Mouse (Mus musculus) adrenal gland, adult 8-10 months (tissue): ENCODE data around the gene Cbl. TPM values are rescaled to one million over a fixed set of nuclear protein-coding genes. Genes with fewer than 3 reads are reported as not detected.

Experiments
- DNase-seq: peaks from one replicate; pipeline ENCODE4 v3.0.0; 2022
- total RNA-seq, 4 experiments: library from RNA; stranded (reverse); gene quantifications; 2 replicates each; pipeline ENCODE4 v1.2.4; 2022

Gene Cbl
- total RNA-seq, 4 experiments from 2014 or later = 30.4 to 52.9 (median 40.1) TPM

GRCm38 (mm10) chr9:44101490-44101889, 132.4 kb downstream of the Cbl start, which contains the start of gene Mfrp:
Gene Mfrp, plus strand, starts transcription at chr9:44101729.
- DNase-seq = no peak

GRCm38 (mm10) chr9:44096536-44096935, 137.3 kb downstream of the Cbl start:
- DNase-seq = no peak

GRCm38 (mm10) chr9:44095781-44096180, 138.1 kb downstream of the Cbl start:
- no peak for DNase-seq

GRCm38 (mm10) chr9:44094737-44095136, 139.1 kb downstream of the Cbl start:
- no peak for DNase-seq

GRCm38 (mm10) chr9:44093612-44094503, 140.0 kb downstream of the Cbl start:
- no peak for DNase-seq

Other genes starting within 250 kb of the Cbl start
- 10 to 100 TPM; 46.5 to 54.9 (median 48.0) TPM for gene Thy1, start 190.7 kb downstream of the Cbl start, total RNA-seq
- 10 to 100 TPM; 39.1 to 77.6 (median 51.7) TPM for gene Usp2, start 167.0 kb downstream of the Cbl start, total RNA-seq
- under 1 TPM in 2 of 4 experiments, not detected in 2; 0.10 to 0.31 TPM for gene Mfrp, start 132.3 kb downstream of the Cbl start, total RNA-seq
- 10 to 100 TPM; 13.7 to 22.0 (median 18.7) TPM for gene C1qtnf5, start 126.8 kb downstream of the Cbl start, total RNA-seq
- 1 to 10 TPM in 1 of 4 experiments, under 1 TPM in 3; 0.20 to 1.1 (median 0.93) TPM for gene Gm49380, start 120.5 kb downstream of the Cbl start, total RNA-seq
- gene Rnf26, start 120.5 kb downstream of the Cbl start, total RNA-seq = 10 to 100 TPM; 29.8 to 36.7 (median 31.5) TPM
- 10 to 100 TPM; 21.4 to 70.9 (median 38.2) TPM for gene Mcam, start 99.6 kb downstream of the Cbl start, total RNA-seq
- gene Ccdc153, start 6.6 kb upstream of the Cbl start, total RNA-seq = 10 to 100 TPM in 2 of 4 experiments, 1 to 10 TPM in 2; 3.9 to 18.0 (median 7.9) TPM
- gene Pdzd3, start 17.4 kb upstream of the Cbl start, total RNA-seq = under 1 TPM in 3 of 4 experiments, not detected in 1; 0.24 to 0.27 (median 0.25) TPM
- gene Nlrx1, start 34.5 kb upstream of the Cbl start, total RNA-seq = 10 to 100 TPM; 27.6 to 41.8 (median 34.2) TPM
- 10 to 100 TPM; 39.3 to 51.3 (median 42.1) TPM for gene Abcg4, start 54.6 kb upstream of the Cbl start, total RNA-seq
- 10 to 100 TPM; 20.3 to 44.4 (median 31.8) TPM for gene Hinfp, start 71.6 kb upstream of the Cbl start, total RNA-seq
- 10 to 100 TPM; 42.6 to 60.5 (median 49.9) TPM for gene C2cd2l, start 86.2 kb upstream of the Cbl start, total RNA-seq
- gene Dpagt1, start 92.0 kb upstream of the Cbl start, total RNA-seq = 10 to 100 TPM; 31.4 to 37.0 (median 34.8) TPM
- 10 to 100 TPM; 25.9 to 44.6 (median 31.7) TPM for gene H2afx, start 100.6 kb upstream of the Cbl start, total RNA-seq
- gene Hmbs, start 110.2 kb upstream of the Cbl start, total RNA-seq = 100 to 1,000 TPM in 2 of 4 experiments, 10 to 100 TPM in 2; 82.8 to 122 (median 96.8) TPM
- 10 to 100 TPM; 78.0 to 91.8 (median 85.8) TPM for gene Vps11, start 127.6 kb upstream of the Cbl start, total RNA-seq
- 100 to 1,000 TPM; 199 to 239 (median 228) TPM for gene Hyou1, start 145.4 kb upstream of the Cbl start, total RNA-seq
- gene Slc37a4, start 162.8 kb upstream of the Cbl start, total RNA-seq = 10 to 100 TPM; 18.2 to 27.8 (median 23.5) TPM
- gene Rps25, start 173.1 kb upstream of the Cbl start, total RNA-seq = 1,000 to 10,000 TPM; 1,115 to 1,314 (median 1,244) TPM
- 100 to 1,000 TPM in 2 of 4 experiments, 10 to 100 TPM in 2; 86.0 to 116 (median 98.3) TPM for gene Trappc4, start 173.6 kb upstream of the Cbl start, total RNA-seq
- gene Ccdc84, start 184.5 kb upstream of the Cbl start, total RNA-seq = 10 to 100 TPM; 14.9 to 29.6 (median 25.7) TPM
- gene Foxr1, start 207.1 kb upstream of the Cbl start, total RNA-seq = not detected
- gene Upk2, start 220.9 kb upstream of the Cbl start, total RNA-seq = not detected
- 10 to 100 TPM; 48.9 to 76.1 (median 66.7) TPM for gene Bcl9l, start 248.8 kb upstream of the Cbl start, total RNA-seq